Mouse (Mus musculus): Measurements from ENCODE around the gene Olfr1211.

GRCm38 (mm10) chr2:88980181-88980580 is 42.3 kb upstream of the Olfr1211 start, which contains the start of gene Gm13762:
- TF ChIP-seq TAL1 (IDR thresholded peaks at IDR 0.05; ENCODE audit: low read length) (no peak), GATA1 (IDR thresholded peaks at IDR 0.05; ENCODE audit: low read length) (no peak)

All from erythroblast, embryonic 14.5 days (primary cell).